Mouse (Mus musculus): Measurements from ENCODE around the gene Gtf2i.

- TF ChIP-seq GATA1 (IDR thresholded peaks at IDR 0.05; ENCODE audit: borderline replicate concordance, low read length) (no peak), GATA2 (IDR thresholded peaks at IDR 0.05; ENCODE audit: borderline replicate concordance, low read depth, low read length) (no peak), CTCF (IDR thresholded peaks at IDR 0.05; ENCODE audit: low read depth, low read length) (no peak), POLR2AphosphoS5 (IDR thresholded peaks at IDR 0.05; ENCODE audit: insufficient replicate concordance, low read depth, low read length) (no peak)
These were observed 70.7 kb downstream of the Gtf2i start for GRCm38 (mm10) chr5:134243661-134244436.
